16 mouse cellular contexts compared by ENCODE assay signal in genomic region chr2:168895531-168895930, GRCm38 (mm10). TPM values are rescaled to one million over a fixed set of nuclear protein-coding genes. Genes with fewer than 3 reads are reported as not detected.
A peak's percentile ranks its signal among the peaks of the same experiment; 100 is the strongest.
DNase-seq lines count a peak whose midpoint lies in the region.
"Had no signal": no experiment of that assay in that cellular context is flagged by ENCODE, and none has a peak within 500 bp of the region (broad histone marks: within the 10 kb centered on the region; RNA-seq: fewer than 3 reads in every experiment).

No protein-coding gene starts in this region.

- DNase-seq in left cerebral cortex, adult 18-20 months (ENCODE audit: low spot score in 2 of 2), result peak; percentile 30 to 41
- no peak for DNase-seq in left cerebral cortex, adult 11 months (ENCODE audit: low spot score)
- DNase-seq in right cerebral cortex, adult 18-20 months, result peak; percentile 43
- no peak for DNase-seq in right cerebral cortex, postnatal 14 days
- peak; percentile 78 for DNase-seq in brain, adult 2 months (ENCODE audit: low read depth, low spot score)
- peak; percentile 42 to 71 for DNase-seq in left cerebral cortex, postnatal 25 days (ENCODE audit: low spot score in 2 of 2)
- no peak for DNase-seq in spleen, adult 18-20 months
- no peak for DNase-seq in layer of hippocampus, postnatal 36 days
- DNase-seq: adrenal gland, adult 8-10 months; adrenal gland, postnatal 25 days; cerebellum, adult 18-20 months; cerebellum, adult 9-10 months; cerebellum, postnatal 14 days; gastrocnemius, adult 2 months; gastrocnemius, postnatal 14 days; heart, adult 11 months had no signal

- intact Hi-C loops in left cerebral cortex, postnatal 25 days (cut with DNase I), result no loop called here

RNA-seq across cellular contexts. Expression of gene Zfp64, which starts 59.9 kb away (rescaled TPM):
- total RNA-seq in left cerebral cortex, adult 18-20 months (2021), result 10 to 100 TPM; 15.7 to 16.7 TPM
- 10 to 100 TPM; 15.1 to 15.4 TPM for total RNA-seq in left cerebral cortex, postnatal 25 days (2021)
- 10 to 100 TPM; 15.8 to 16.0 TPM for total RNA-seq in layer of hippocampus, postnatal 36 days (2021)

Comparison
In these comparisons a context has a peak if more than half of its experiments do, and no peak if none do; other contexts are left out.
1. DNase-seq: peak in left cerebral cortex, adult 18-20 months (2 of 2), right cerebral cortex, adult 18-20 months (single experiment), brain, adult 2 months (single experiment) and left cerebral cortex, postnatal 25 days (2 of 2); none in left cerebral cortex, adult 11 months (single experiment), right cerebral cortex, postnatal 14 days (single experiment), spleen, adult 18-20 months (0 of 2) and layer of hippocampus, postnatal 36 days (0 of 2).